Mouse (Mus musculus): Measurements from ENCODE around the gene Csnk1g1. TPM values are rescaled to one million over a fixed set of nuclear protein-coding genes. Genes with fewer than 3 reads are reported as not detected.
A peak's percentile ranks its signal among the peaks of the same experiment; 100 is the strongest.

Csnk1g1 gene
- total RNA-seq, 2 experiments from 2014 or later = 6.1 to 7.4 TPM

- intact Hi-C loops (cut with DNase I; ENCODE audit: low total_unique reads) = no loop called here
These were observed 74.1 kb downstream of the Csnk1g1 start for GRCm38 (mm10) chr9:65982841-65983240.

GRCm38 (mm10) chr9:65987021-65987420, 78.3 kb downstream of the Csnk1g1 start:
- DNase-seq = no peak
- intact Hi-C loops (cut with DNase I; ENCODE audit: low total_unique reads) = no loop called here

More at GRCm38 (mm10) chr9:65982841-65983240, 74.1 kb downstream of the Csnk1g1 start:
- no peak for DNase-seq

- intact Hi-C loops (cut with DNase I; ENCODE audit: low total_unique reads) = no loop called here
These were observed 87.1 kb downstream of the Csnk1g1 start for GRCm38 (mm10) chr9:65995603-65996376.

GRCm38 (mm10) chr9:65998965-65999364, 90.2 kb downstream of the Csnk1g1 start:
- intact Hi-C loops (cut with DNase I; ENCODE audit: low total_unique reads) = no loop called here
- no peak for DNase-seq

More at GRCm38 (mm10) chr9:65995603-65996376, 87.1 kb downstream of the Csnk1g1 start:
- no peak for DNase-seq

- DNase-seq = peak; percentile 36
- intact Hi-C loops (cut with DNase I; ENCODE audit: low total_unique reads) = loop anchor here (10.0 kb wide), 1 partner anchor 100 kb away; the partner anchor contains the start of genes Csnk1g1 and Trip4
These were observed 95.7 kb downstream of the Csnk1g1 start for GRCm38 (mm10) chr9:66004380-66004779.

GRCm38 (mm10) chr9:66007603-66008202, 99.0 kb downstream of the Csnk1g1 start:
- DNase-seq = no peak
- intact Hi-C loops (cut with DNase I; ENCODE audit: low total_unique reads) = loop anchor here (10.0 kb wide), 1 partner anchor 103 kb away; the partner anchor contains the start of genes Csnk1g1 and Trip4

GRCm38 (mm10) chr9:66020601-66021000, 111.9 kb downstream of the Csnk1g1 start:
- no peak for DNase-seq
- intact Hi-C loops (cut with DNase I; ENCODE audit: low total_unique reads) = no loop called here

- no peak for DNase-seq
- intact Hi-C loops (cut with DNase I; ENCODE audit: low total_unique reads) = no loop called here
These were observed 129.4 kb downstream of the Csnk1g1 start for GRCm38 (mm10) chr9:66038082-66038481.

- intact Hi-C loops (cut with DNase I; ENCODE audit: low total_unique reads) = no loop called here
- DNase-seq = no peak
These were observed 129.9 kb downstream of the Csnk1g1 start for GRCm38 (mm10) chr9:66038581-66038980.

- DNase-seq = no peak
- intact Hi-C loops (cut with DNase I; ENCODE audit: low total_unique reads) = no loop called here
These were observed 130.6 kb downstream of the Csnk1g1 start for GRCm38 (mm10) chr9:66039290-66039689.

GRCm38 (mm10) chr9:66040801-66041200, 132.1 kb downstream of the Csnk1g1 start:
- intact Hi-C loops (cut with DNase I; ENCODE audit: low total_unique reads) = no loop called here
- DNase-seq = no peak

GRCm38 (mm10) chr9:66042331-66042730, 133.6 kb downstream of the Csnk1g1 start:
- intact Hi-C loops (cut with DNase I; ENCODE audit: low total_unique reads) = no loop called here
- no peak for DNase-seq

GRCm38 (mm10) chr9:66043241-66043640, 134.5 kb downstream of the Csnk1g1 start:
- DNase-seq = no peak
- intact Hi-C loops (cut with DNase I; ENCODE audit: low total_unique reads) = no loop called here

- no peak for DNase-seq
These were observed 141.3 kb downstream of the Csnk1g1 start for GRCm38 (mm10) chr9:66049931-66050601.

GRCm38 (mm10) chr9:66051493-66051892, 142.8 kb downstream of the Csnk1g1 start:
- no peak for DNase-seq
- intact Hi-C loops (cut with DNase I; ENCODE audit: low total_unique reads) = no loop called here

More at GRCm38 (mm10) chr9:66049931-66050601, 141.3 kb downstream of the Csnk1g1 start:
- intact Hi-C loops (cut with DNase I; ENCODE audit: low total_unique reads) = no loop called here

- DNase-seq = no peak
- intact Hi-C loops (cut with DNase I; ENCODE audit: low total_unique reads) = no loop called here
These were observed 144.0 kb downstream of the Csnk1g1 start for GRCm38 (mm10) chr9:66052731-66053130.

- DNase-seq = no peak
- intact Hi-C loops (cut with DNase I; ENCODE audit: low total_unique reads) = no loop called here
These were observed 144.9 kb downstream of the Csnk1g1 start for GRCm38 (mm10) chr9:66053620-66054019.

GRCm38 (mm10) chr9:66059583-66060307, 151.0 kb downstream of the Csnk1g1 start, which contains the start of gene Ppib:
Gene Ppib, plus strand, starts transcription at chr9:66060222.
- peak; percentile 99 for DNase-seq
- intact Hi-C loops (cut with DNase I; ENCODE audit: low total_unique reads) = no loop called here

GRCm38 (mm10) chr9:66060308-66060647, 151.6 kb downstream of the Csnk1g1 start:
- intact Hi-C loops (cut with DNase I; ENCODE audit: low total_unique reads) = no loop called here
- no peak for DNase-seq

- intact Hi-C loops (cut with DNase I; ENCODE audit: low total_unique reads) = no loop called here
- no peak for DNase-seq
These were observed 152.3 kb downstream of the Csnk1g1 start for GRCm38 (mm10) chr9:66060986-66061385.
